Mouse (Mus musculus): ENCODE measurements at regions not wholly inside any gene's neighbourhood (a gene's known extent, or its start where the extent isn't known, plus 50 kb on each side); places are given as distances from the start of the nearest gene placed in this dataset.

GRCm38 (mm10) chrX:22898698-22899051 lies 466.2 kb downstream of the Klhl13 start:
- DNase-seq, result no peak

GRCm38 (mm10) chrX:22898048-22898697 lies 466.7 kb downstream of the Klhl13 start:
- no peak for DNase-seq

- DNase-seq, result no peak
Measured at GRCm38 (mm10) chrX:22869791-22870190, 495.1 kb downstream of the Klhl13 start.

GRCm38 (mm10) chrX:22849522-22850495 lies 515.1 kb downstream of the Klhl13 start:
- DNase-seq, result no peak

GRCm38 (mm10) chrX:22848778-22849177 lies 516.1 kb downstream of the Klhl13 start:
- no peak for DNase-seq

GRCm38 (mm10) chrX:22833226-22833625 lies 531.7 kb downstream of the Klhl13 start:
- no peak for DNase-seq

- DNase-seq, result no peak
Measured at GRCm38 (mm10) chrX:22805184-22805583, 559.7 kb downstream of the Klhl13 start.

- peak in 1 of 2 experiments; percentile 1 for DNase-seq
Measured at GRCm38 (mm10) chrX:22769971-22770530, 594.8 kb downstream of the Klhl13 start.

- no peak for DNase-seq
Measured at GRCm38 (mm10) chrX:22739235-22739634, 625.6 kb downstream of the Klhl13 start.

- DNase-seq, result no peak
Measured at GRCm38 (mm10) chrX:22698179-22698578, 666.7 kb downstream of the Klhl13 start.

GRCm38 (mm10) chrX:22657722-22658342 lies 707.0 kb downstream of the Klhl13 start:
- DNase-seq, result no peak

Data from lung, adult 18-20 months (tissue).